Mouse (Mus musculus) ES-Bruce4 (cell line): ENCODE measurements at regions not wholly inside any gene's neighbourhood (a gene's known extent, or its start where the extent isn't known, plus 50 kb on each side); places are given as distances from the start of the nearest gene placed in this dataset.

Source experiments
- H3K27ac ChIP-seq: 2 replicates; pipeline ENCODE4 v1.5.1; 2012; ENCODE audit warnings: low read length, inconsistent platforms; ENCODE audit not compliant: insufficient read depth
- H3K27me3 ChIP-seq: 2 replicates; pipeline ENCODE4 v1.6.1; 2012; ENCODE audit warnings: mild to moderate bottlenecking, low read length, inconsistent platforms; ENCODE audit not compliant: control insufficient read depth, poor library complexity, insufficient read depth, severe bottlenecking
- H3K36me3 ChIP-seq: 2 replicates; pipeline ENCODE4 v1.6.1; 2012; ENCODE audit warnings: inconsistent platforms, mild to moderate bottlenecking, low read length, moderate library complexity; ENCODE audit not compliant: control insufficient read depth, poor library complexity, insufficient read depth, severe bottlenecking
- H3K4me1 ChIP-seq: one replicate; pipeline ENCODE4 v1.8.1; 2011; ENCODE audit warnings: low read length; ENCODE audit not compliant: control insufficient read depth, insufficient read depth
- H3K4me3 ChIP-seq: 2 replicates; pipeline ENCODE4 v1.5.1; 2011; ENCODE audit warnings: low read depth, mild to moderate bottlenecking, low read length
- H3K9ac ChIP-seq: 2 replicates; pipeline ENCODE4 v1.6.1; 2012; ENCODE audit warnings: low read depth, mild to moderate bottlenecking, inconsistent platforms; ENCODE audit not compliant: poor library complexity, severe bottlenecking
- H3K9me3 ChIP-seq: replicated peaks from 2 replicates; pipeline ENCODE4 v1.6.1; 2012; ENCODE audit warnings: mild to moderate bottlenecking, low read length, inconsistent platforms; ENCODE audit not compliant: control insufficient read depth, poor library complexity, insufficient read depth, severe bottlenecking
- CTCF ChIP-seq: IDR thresholded peaks from one replicate; pipeline ENCODE4 v1.8.1; 2011; ENCODE audit warnings: low read depth, low read length
- EP300 ChIP-seq: IDR thresholded peaks from 2 replicates; pipeline ENCODE4 v1.6.1; 2011; ENCODE audit warnings: low read depth, low read length; ENCODE audit not compliant: insufficient read depth
- POLR2A ChIP-seq: IDR thresholded peaks from one replicate; pipeline ENCODE4 v1.8.1; 2011; ENCODE audit warnings: low read length; ENCODE audit not compliant: insufficient read depth

GRCm38 (mm10) chr4:8428629-8429523, 190.0 kb upstream of the Car8 start:
- no peak overlapping the region for H3K4me3 ChIP-seq
- H3K9me3 ChIP-seq: no peaks in the 10 kb centered on the region
- no peaks in the 10 kb centered on the region for H3K27me3 ChIP-seq
- H3K27ac ChIP-seq: no peak overlapping the region
- H3K9ac ChIP-seq: no peak overlapping the region
- no peak for TF ChIP-seq POLR2A
- TF ChIP-seq CTCF: no peak
- no peak for TF ChIP-seq EP300
- H3K4me1 ChIP-seq: no peaks in the 10 kb centered on the region
- H3K36me3 ChIP-seq: no peaks in the 10 kb centered on the region

- Histone ChIP-seq H3K27me3 (no peaks in the 10 kb centered on the region; the same call in 1 of the 2 replicates), H3K9ac (no peak overlapping the region), H3K4me1 (no peaks in the 10 kb centered on the region), H3K36me3 (no peaks in the 10 kb centered on the region), H3K27ac (no peak overlapping the region), H3K9me3 (no peaks in the 10 kb centered on the region), H3K4me3 (no peak overlapping the region)
- TF ChIP-seq EP300 (no peak), CTCF (no peak), POLR2A (no peak)
Observed at GRCm38 (mm10) chr4:8427812-8428211, 189.0 kb upstream of the Car8 start.

- no peak overlapping the region for H3K9ac ChIP-seq
- TF ChIP-seq POLR2A (no peak), EP300 (no peak), CTCF (no peak)
- H3K9me3 ChIP-seq: no peaks in the 10 kb centered on the region
- H3K27me3 ChIP-seq: no peaks in the 10 kb centered on the region; the same call in 1 of the 2 replicates
- no peak overlapping the region for H3K27ac ChIP-seq
- H3K36me3 ChIP-seq: no peaks in the 10 kb centered on the region
- H3K4me1 ChIP-seq: no peaks in the 10 kb centered on the region
- H3K4me3 ChIP-seq: no peak overlapping the region
Observed at GRCm38 (mm10) chr4:8423392-8424045, 184.7 kb upstream of the Car8 start.

- Histone ChIP-seq H3K4me1 (peaks cover 2% of the 10 kb centered on the region), H3K9me3 (no peaks in the 10 kb centered on the region), H3K4me3 (no peak overlapping the region), H3K36me3 (no peaks in the 10 kb centered on the region), H3K27ac (no peak overlapping the region), H3K27me3 (no peaks in the 10 kb centered on the region; the same call in 1 of the 2 replicates), H3K9ac (no peak overlapping the region)
- no peak for TF ChIP-seq POLR2A
- no peak for TF ChIP-seq CTCF
- TF ChIP-seq EP300: no peak
Observed at GRCm38 (mm10) chr4:8421285-8421684, 182.4 kb upstream of the Car8 start.

GRCm38 (mm10) chr4:8418374-8419031, 179.7 kb upstream of the Car8 start:
- TF ChIP-seq EP300 (no peak), CTCF (no peak), POLR2A (no peak)
- no peak overlapping the region for H3K4me3 ChIP-seq
- no peak overlapping the region for H3K27ac ChIP-seq
- H3K9ac ChIP-seq: no peak overlapping the region
- H3K9me3 ChIP-seq: no peaks in the 10 kb centered on the region
- no peaks in the 10 kb centered on the region; the same call in 1 of the 2 replicates for H3K27me3 ChIP-seq
- H3K36me3 ChIP-seq: no peaks in the 10 kb centered on the region
- peaks cover 2% of the 10 kb centered on the region for H3K4me1 ChIP-seq

- H3K9ac ChIP-seq: no peak overlapping the region
- H3K27ac ChIP-seq: no peak overlapping the region
- no peaks in the 10 kb centered on the region for H3K27me3 ChIP-seq
- TF ChIP-seq POLR2A (no peak), CTCF (no peak), EP300 (no peak)
- H3K4me1 ChIP-seq: peaks cover 2% of the 10 kb centered on the region
- H3K9me3 ChIP-seq: no peaks in the 10 kb centered on the region
- no peak overlapping the region for H3K4me3 ChIP-seq
- H3K36me3 ChIP-seq: no peaks in the 10 kb centered on the region
Observed at GRCm38 (mm10) chr4:8417821-8418220, 179.0 kb upstream of the Car8 start.
